Mouse (Mus musculus) midbrain, embryonic 11.5 days (tissue): ENCODE results near the gene Psap. TPM values are rescaled to one million over a fixed set of nuclear protein-coding genes. Genes with fewer than 3 reads are reported as not detected.
A peak's percentile ranks its signal among the peaks of the same experiment; 100 is the strongest.
"Not testable (repeated sequence)": the region's sequence is repeated elsewhere in the genome, so short reads cannot be mapped to it uniquely, and the experiment has no call there.

Source experiments
- ATAC-seq: fragments of 200-750 bp; cut with Nextera tagmentation; 2 replicates; pipeline ENCODE4 v1.8.0; 2017; ENCODE audit warnings: moderate TSS enrichment, moderate library complexity; ENCODE audit not compliant: low FRiP score
- DNase-seq: peaks from one replicate; pipeline ENCODE4 v3.0.0; 2015; ENCODE audit warnings: low spot score; ENCODE audit errors: missing footprints
- H3K27ac ChIP-seq: fragments of 300-500 bp; sonication (generic); 2 replicates; pipeline ENCODE4 v1.5.1; 2014; ENCODE audit warnings: low read depth, low read length
- H3K27me3 ChIP-seq: fragments of 300-500 bp; sonication (generic); 2 replicates; pipeline ENCODE4 v1.6.1; 2014; ENCODE audit warnings: mild to moderate bottlenecking, low read length, moderate library complexity, mixed read lengths; ENCODE audit not compliant: control insufficient read depth, insufficient read depth
- H3K36me3 ChIP-seq: fragments of 300-500 bp; sonication (generic); 2 replicates; pipeline ENCODE4 v1.6.1; 2014; ENCODE audit warnings: mild to moderate bottlenecking, low read length, moderate library complexity, mixed read lengths; ENCODE audit not compliant: control insufficient read depth, insufficient read depth
- H3K4me1 ChIP-seq: fragments of 300-500 bp; sonication (generic); 2 replicates; pipeline ENCODE4 v1.6.1; 2014; ENCODE audit warnings: low read length; ENCODE audit not compliant: control insufficient read depth, insufficient read depth
- H3K4me2 ChIP-seq: fragments of 300-500 bp; sonication (generic); 2 replicates; pipeline ENCODE4 v1.6.1; 2014; ENCODE audit warnings: mild to moderate bottlenecking, moderate library complexity
- H3K4me3 ChIP-seq: fragments of 300-500 bp; sonication (generic); 2 replicates; pipeline ENCODE4 v1.5.1; 2014; ENCODE audit warnings: low read depth, low read length
- H3K9ac ChIP-seq: fragments of 300-500 bp; sonication (generic); 2 replicates; pipeline ENCODE4 v1.6.1; 2014; ENCODE audit warnings: low read length
- H3K9me3 ChIP-seq: fragments of 300-500 bp; sonication (generic); 2 replicates; pipeline ENCODE4 v1.6.1; 2016; ENCODE audit warnings: low read length; ENCODE audit not compliant: control insufficient read depth
- WGBS: fragments of 180-500 bp; shearing (Covaris S2); extraction: QIAGEN DNeasy Blood & Tissue Kit; methylation state at CpG from one replicate; pipeline ENCODE4 v1.1.7; 2014; 5-methylcytosine and 5-hydroxymethylcytosine counted together
- polyA plus RNA-seq: library from polyadenylated mRNA; unstranded; fragments of >200 nt; fragmentation: Nextera tagmentation; extraction: Ambion mirVana; gene quantifications from 2 replicates; pipeline ENCODE4 v1.2.1, GENCODE M21; 2014

Gene Psap
- polyA plus RNA-seq = 77.3 and 83.9 TPM in 2 replicates

DNA sequence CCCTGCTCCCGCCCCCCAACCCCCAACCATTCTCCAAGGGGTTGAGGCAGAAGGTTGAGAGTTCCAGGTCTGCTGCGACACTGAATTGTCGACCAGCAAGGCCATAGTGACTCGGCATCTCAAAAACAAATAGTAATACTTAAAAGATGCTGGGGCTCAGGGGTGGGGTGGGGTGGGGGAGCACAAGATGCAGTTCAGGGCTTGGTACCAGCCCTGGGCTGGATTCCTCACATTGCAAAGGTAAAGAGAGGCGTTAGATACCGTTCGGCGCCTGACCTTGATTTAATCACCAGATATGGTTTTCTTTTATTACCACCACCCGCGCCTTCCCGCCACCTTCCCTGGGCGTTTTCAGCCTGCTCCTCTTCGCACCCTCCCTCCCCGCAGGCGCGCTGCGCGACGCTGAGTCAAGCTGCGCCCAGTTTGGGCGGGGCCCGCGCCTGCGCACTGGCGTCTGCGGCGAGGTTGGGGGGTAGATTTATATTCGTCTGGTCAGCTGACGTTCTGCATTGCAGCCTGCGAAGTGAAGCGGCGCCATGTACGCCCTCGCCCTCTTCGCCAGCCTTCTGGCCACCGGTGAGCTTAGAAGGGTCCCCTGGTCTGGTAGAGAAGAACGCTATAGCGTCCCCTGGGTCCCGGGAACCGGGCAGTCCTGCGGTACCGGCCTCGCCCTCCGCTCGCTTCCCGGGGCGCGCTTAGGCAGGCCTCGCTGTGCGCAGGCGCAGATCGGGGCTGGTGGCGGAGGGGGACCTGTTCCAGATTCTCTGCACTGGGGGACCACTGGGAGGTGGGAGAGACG, at the start of gene Psap:
Gene Psap (plus strand): TSS at position 421 of the 799 bp plus-strand sequence.
- peak; percentile 99 for DNase-seq
- peaks cover 33% of the 10 kb centered on the region for H3K4me1 ChIP-seq
- no peaks in the 10 kb centered on the region for H3K27me3 ChIP-seq
- peak within 1 kb of the TSS; percentile 84 for H3K9ac ChIP-seq
- H3K27ac ChIP-seq = peak within 1 kb of the TSS; percentile 69
- H3K4me3 ChIP-seq = peak within 1 kb of the TSS; percentile 63
- ATAC-seq = peak; percentile 91
- H3K9me3 ChIP-seq = no peaks in the 10 kb centered on the region
- WGBS = 3% methylated on average over 54 of the region's 54 CpGs
- H3K36me3 ChIP-seq = no peaks in the 10 kb centered on the region
- peak within 1 kb of the TSS; percentile 95 for H3K4me2 ChIP-seq

DNA sequence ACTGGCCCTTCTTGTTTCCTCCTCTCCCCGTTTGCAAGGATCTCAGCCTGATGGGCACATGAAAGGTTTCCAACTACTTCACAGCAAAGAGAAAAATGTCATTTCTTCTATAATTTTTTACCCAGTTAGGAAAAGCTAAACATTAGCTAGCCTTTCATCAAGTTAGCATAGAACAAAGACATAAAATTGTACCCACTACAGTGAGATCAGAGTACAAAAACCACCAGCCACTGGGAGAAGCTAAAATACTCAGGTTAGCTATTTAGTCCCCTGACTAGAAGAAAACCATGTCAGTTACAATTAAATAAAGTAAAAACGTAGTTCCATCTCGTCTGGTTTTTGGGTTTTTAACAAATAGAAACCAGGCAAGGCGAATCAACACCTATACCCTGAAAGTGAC, 49.8 kb upstream of the Psap start:
- H3K27ac ChIP-seq = no peak overlapping the region
- H3K36me3 ChIP-seq = no peaks in the 10 kb centered on the region
- ATAC-seq = no peak
- no peak overlapping the region for H3K4me2 ChIP-seq
- no peak overlapping the region for H3K4me3 ChIP-seq
- DNase-seq = no peak
- H3K4me1 ChIP-seq = no peaks in the 10 kb centered on the region
- H3K9ac ChIP-seq = no peak overlapping the region
- no peaks in the 10 kb centered on the region for H3K9me3 ChIP-seq
- H3K27me3 ChIP-seq = no peaks in the 10 kb centered on the region
- 76% methylated on average over 4 of the region's 4 CpGs for WGBS

DNA sequence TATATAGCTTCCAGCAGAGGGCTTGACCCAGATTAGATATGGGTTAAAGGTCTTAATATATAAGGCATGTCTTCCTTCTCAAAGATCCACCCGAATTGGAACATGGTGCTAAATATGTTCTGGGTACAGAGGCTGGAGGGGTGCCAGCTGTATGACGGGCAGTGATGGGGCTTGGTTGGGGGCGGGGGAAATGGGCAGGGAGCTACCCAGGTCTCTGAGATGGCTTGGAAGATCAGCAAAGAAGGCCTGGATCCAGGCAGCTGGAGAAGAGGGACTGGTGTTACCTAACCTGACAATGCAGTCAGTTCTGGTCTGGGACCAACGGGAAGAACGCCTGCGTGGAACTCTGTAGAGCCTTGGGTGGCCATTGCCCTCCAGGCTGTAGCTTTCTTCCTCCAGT, 48.3 kb upstream of the Psap start:
- Histone ChIP-seq H3K9me3 (no peaks in the 10 kb centered on the region), H3K27ac (no peak overlapping the region), H3K4me3 (no peak overlapping the region), H3K4me1 (no peaks in the 10 kb centered on the region), H3K27me3 (no peaks in the 10 kb centered on the region), H3K36me3 (no peaks in the 10 kb centered on the region), H3K9ac (no peak overlapping the region), H3K4me2 (no peak overlapping the region)
- no peak for DNase-seq
- ATAC-seq = no peak
- WGBS = 90% methylated on average over 6 of the region's 6 CpGs

DNA sequence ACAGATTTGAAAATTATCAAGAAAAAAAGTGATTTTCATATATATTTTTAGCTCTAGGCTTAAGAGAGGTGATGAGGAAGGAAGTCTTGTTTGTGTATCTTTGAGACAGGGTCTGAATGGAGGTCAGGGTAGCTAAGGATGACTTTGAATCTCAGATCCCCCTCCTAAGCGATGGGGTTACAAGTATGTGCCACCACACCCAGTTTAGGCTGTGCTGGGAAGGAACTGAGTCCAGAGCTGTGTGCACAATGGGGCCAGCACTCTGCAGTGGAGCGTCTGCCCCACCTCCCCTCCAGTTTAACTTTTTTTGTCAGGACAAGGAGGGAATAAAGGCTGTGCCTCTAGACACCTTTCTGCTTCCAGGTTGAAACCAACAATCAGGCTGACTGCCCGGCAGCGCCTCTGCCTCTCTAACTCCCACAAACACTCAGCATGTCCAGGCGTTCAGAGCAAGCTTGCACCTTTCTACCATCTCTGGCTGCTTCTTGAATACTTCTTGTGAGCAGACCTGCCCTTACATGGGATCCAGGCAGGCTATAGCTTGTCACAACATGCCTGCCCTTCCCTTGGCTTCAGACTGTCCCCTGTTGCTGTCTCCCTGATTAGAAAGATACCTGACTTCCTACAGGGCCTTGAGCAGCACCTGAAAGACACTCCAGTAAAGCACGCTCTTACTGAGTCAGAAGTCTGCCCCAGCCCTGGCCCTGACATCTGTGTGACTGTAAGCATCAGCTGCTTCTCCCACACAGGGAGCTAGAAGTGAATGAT, 46.9 kb upstream of the Psap start:
- no peaks in the 10 kb centered on the region for H3K4me1 ChIP-seq
- no peaks in the 10 kb centered on the region for H3K27me3 ChIP-seq
- WGBS = 73% methylated on average over 6 of the region's 6 CpGs
- no peak overlapping the region for H3K4me2 ChIP-seq
- ATAC-seq (no peak), DNase-seq (no peak)
- no peak overlapping the region for H3K4me3 ChIP-seq
- H3K9me3 ChIP-seq = no peaks in the 10 kb centered on the region
- H3K27ac ChIP-seq = no peak overlapping the region
- no peak overlapping the region for H3K9ac ChIP-seq
- H3K36me3 ChIP-seq = no peaks in the 10 kb centered on the region

DNA sequence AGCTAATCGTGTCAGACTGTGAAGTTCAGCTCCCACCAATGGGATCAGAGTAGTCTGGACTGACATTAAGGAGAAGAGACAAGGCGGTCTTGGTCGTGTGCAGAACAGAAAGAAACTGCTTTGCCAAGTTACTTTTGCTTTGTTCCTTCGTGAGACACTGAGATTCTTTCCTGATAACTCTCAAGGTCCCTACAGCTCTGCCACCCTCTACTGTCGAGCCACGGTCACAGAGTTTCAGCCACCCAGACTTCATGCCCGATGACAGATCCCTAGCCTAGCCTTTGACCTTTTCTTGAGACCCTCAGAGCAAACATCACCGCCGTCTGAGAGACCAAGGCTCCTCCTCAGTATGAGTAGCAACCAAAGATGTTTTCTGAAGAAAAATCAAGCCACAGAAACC, 43.4 kb upstream of the Psap start:
- H3K4me1 ChIP-seq = no peaks in the 10 kb centered on the region
- 84% methylated on average over 9 of the region's 9 CpGs for WGBS
- no peaks in the 10 kb centered on the region for H3K36me3 ChIP-seq
- ATAC-seq = no peak
- no peak for DNase-seq
- H3K9ac ChIP-seq = no peak overlapping the region
- no peaks in the 10 kb centered on the region for H3K9me3 ChIP-seq
- no peaks in the 10 kb centered on the region for H3K27me3 ChIP-seq
- H3K4me2 ChIP-seq = no peak overlapping the region
- no peak overlapping the region for H3K4me3 ChIP-seq
- H3K27ac ChIP-seq = no peak overlapping the region

DNA sequence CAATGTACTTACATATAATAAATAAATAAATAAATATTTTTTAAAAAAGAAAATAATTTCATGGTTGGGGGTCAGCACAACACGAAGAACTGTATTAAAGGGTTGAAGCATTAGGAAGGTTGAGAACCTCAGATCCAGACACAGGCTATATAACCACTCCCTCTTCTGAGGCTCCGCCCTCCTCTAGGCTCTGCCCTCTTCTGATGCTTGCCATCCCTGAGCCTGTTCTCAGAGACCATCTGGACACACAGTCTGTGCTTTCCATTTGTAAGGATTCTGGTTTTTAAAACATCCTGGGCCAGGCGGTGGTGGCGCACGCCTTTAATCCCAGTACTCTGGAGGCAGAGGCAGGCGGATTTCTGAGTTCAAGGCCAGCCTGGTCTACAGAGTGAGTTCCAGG, 41.6 kb upstream of the Psap start:
- not testable (repeated sequence) for DNase-seq, H3K27me3 ChIP-seq, H3K36me3 ChIP-seq, H3K4me1 ChIP-seq, H3K4me2 ChIP-seq, ATAC-seq, H3K9ac ChIP-seq, H3K9me3 ChIP-seq, H3K27ac ChIP-seq, H3K4me3 ChIP-seq
- 95% methylated on average over 6 of the region's 6 CpGs for WGBS

DNA sequence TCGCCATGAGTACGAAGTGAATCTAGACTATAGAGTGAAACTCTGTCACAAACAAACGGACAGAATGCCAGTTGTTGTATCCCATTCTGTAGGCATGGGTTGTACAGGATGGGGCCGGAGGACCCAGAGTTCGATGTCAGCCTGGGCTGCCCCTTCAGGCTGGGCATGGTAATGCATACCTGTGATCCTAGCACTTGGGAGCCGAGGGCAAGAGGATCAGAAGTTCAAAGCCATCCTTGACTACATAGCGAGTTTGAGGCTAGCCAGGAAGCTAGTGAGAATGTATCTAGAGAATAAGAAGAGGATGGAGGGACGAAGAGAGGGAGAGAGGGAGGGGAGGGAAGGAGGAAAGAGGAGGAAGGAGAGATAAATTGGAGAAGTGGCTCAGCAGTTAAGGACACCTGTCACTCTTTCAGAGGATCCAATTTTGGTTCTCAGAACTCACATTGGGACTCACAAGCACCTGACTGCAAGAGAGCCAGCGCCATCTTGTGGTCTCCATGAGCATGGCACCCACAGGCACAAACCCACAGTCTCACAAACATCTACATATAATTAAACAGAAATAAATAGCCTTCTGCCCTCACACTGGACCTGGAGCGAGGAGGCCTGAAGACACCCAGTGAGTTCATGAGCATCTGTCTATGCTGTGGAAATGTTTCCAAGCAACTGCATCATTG, 39.8 kb upstream of the Psap start:
- no peak overlapping the region for H3K27ac ChIP-seq
- H3K4me3 ChIP-seq = no peak overlapping the region
- no peak overlapping the region for H3K4me2 ChIP-seq
- peak; percentile 92 for DNase-seq
- no peak overlapping the region for H3K9ac ChIP-seq
- H3K27me3 ChIP-seq = no peaks in the 10 kb centered on the region
- no peak for ATAC-seq
- WGBS = 70% methylated on average over 10 of the region's 10 CpGs
- no peaks in the 10 kb centered on the region for H3K9me3 ChIP-seq
- no peaks in the 10 kb centered on the region for H3K4me1 ChIP-seq
- H3K36me3 ChIP-seq = no peaks in the 10 kb centered on the region

DNA sequence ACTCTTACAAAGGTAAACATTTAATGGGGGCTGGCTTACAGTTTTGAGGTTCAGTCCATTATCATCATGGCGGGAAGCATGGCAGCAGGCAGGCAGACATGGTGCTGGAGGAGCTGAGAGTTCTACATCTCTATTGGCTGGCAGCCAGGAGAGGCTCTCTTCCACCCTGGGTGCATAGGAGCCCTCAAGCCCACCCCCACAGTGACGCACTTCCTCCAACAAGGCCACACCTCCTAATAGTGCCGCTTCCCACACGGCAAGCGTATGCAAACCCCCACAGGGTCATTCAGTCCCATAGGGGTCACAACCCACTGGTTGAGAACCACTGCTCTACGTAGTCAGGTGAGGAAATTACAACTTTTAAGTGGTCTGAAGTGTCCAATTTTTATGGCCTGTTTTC, 37.0 kb upstream of the Psap start:
- H3K4me2 ChIP-seq = no peak overlapping the region
- no peaks in the 10 kb centered on the region for H3K4me1 ChIP-seq
- no peaks in the 10 kb centered on the region for H3K36me3 ChIP-seq
- DNase-seq = no peak
- no peak for ATAC-seq
- no peak overlapping the region for H3K27ac ChIP-seq
- H3K27me3 ChIP-seq = no peaks in the 10 kb centered on the region
- H3K9me3 ChIP-seq = no peaks in the 10 kb centered on the region
- 89% methylated on average over 6 of the region's 6 CpGs for WGBS
- no peak overlapping the region for H3K9ac ChIP-seq
- no peak overlapping the region for H3K4me3 ChIP-seq

DNA sequence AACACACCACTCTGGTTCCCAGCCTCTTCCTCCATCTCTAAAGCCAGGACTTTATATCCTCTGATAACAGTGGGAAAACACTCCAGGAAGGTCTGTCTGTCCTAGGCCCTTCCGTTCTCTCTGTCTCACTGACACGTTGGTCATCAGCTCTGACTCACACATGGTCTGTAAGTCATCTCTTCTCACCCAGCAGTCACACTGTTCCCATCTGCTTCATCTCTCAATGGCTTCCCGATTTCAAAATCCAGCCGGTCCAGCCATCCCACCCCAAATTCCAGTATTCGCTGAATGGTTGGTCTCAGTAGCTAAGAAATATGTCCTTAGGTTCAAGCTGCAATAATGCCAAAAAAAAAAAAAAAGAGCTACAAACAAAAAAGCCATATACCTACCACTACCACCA, 33.5 kb upstream of the Psap start:
- no peak overlapping the region for H3K4me2 ChIP-seq
- H3K27ac ChIP-seq = no peak overlapping the region
- H3K4me3 ChIP-seq = no peak overlapping the region
- H3K36me3 ChIP-seq = no peaks in the 10 kb centered on the region
- H3K27me3 ChIP-seq = no peaks in the 10 kb centered on the region
- no peaks in the 10 kb centered on the region for H3K4me1 ChIP-seq
- no peak for DNase-seq
- no peak for ATAC-seq
- H3K9me3 ChIP-seq = no peaks in the 10 kb centered on the region
- WGBS = 94% methylated on average over 5 of the region's 5 CpGs
- no peak overlapping the region for H3K9ac ChIP-seq
